Mouse (Mus musculus) kidney, postnatal 0 days (tissue): Measurements from ENCODE around the gene Ccdc162. TPM values are rescaled to one million over a fixed set of nuclear protein-coding genes. Genes with fewer than 3 reads are reported as not detected.

Source experiments
- ATAC-seq: fragments of 200-750 bp; cut with Nextera tagmentation; replicated peaks from 2 replicates; pipeline ENCODE4 v1.8.0; 2017; ENCODE audit warnings: low read depth, moderate number of reproducible peaks, moderate TSS enrichment, moderate library complexity; ENCODE audit not compliant: low FRiP score
- DNase-seq: peaks from one replicate; pipeline ENCODE4 v3.0.0-alpha.2; 2016; ENCODE audit warnings: low spot score
- H3K27ac ChIP-seq: fragments of 300-500 bp; sonication (generic); 2 replicates; pipeline ENCODE4 v1.5.1; 2014; ENCODE audit warnings: mild to moderate bottlenecking
- H3K27me3 ChIP-seq: fragments of 300-500 bp; sonication (generic); 2 replicates; pipeline ENCODE4 v1.6.1; 2014; ENCODE audit warnings: low read length, mixed read lengths; ENCODE audit not compliant: insufficient read depth
- H3K36me3 ChIP-seq: fragments of 300-500 bp; sonication (generic); 2 replicates; pipeline ENCODE4 v1.6.1; 2014; ENCODE audit warnings: low read length, mixed read lengths; ENCODE audit not compliant: insufficient read depth
- H3K4me1 ChIP-seq: fragments of 300-500 bp; sonication (generic); replicated peaks from 2 replicates; pipeline ENCODE4 v1.6.1; 2014; ENCODE audit warnings: antibody characterized with exemption, low read length, mixed read lengths; ENCODE audit not compliant: insufficient read depth
- H3K4me2 ChIP-seq: fragments of 300-500 bp; sonication (generic); 2 replicates; pipeline ENCODE4 v1.6.1; 2014; ENCODE audit warnings: mild to moderate bottlenecking, low read length, moderate library complexity, mixed read lengths
- H3K4me3 ChIP-seq: fragments of 300-500 bp; sonication (generic); replicated peaks from 2 replicates; pipeline ENCODE4 v1.5.1; 2014; ENCODE audit warnings: low read depth, low read length
- H3K9ac ChIP-seq: fragments of 300-500 bp; sonication (generic); 2 replicates; pipeline ENCODE4 v1.6.1; 2014; ENCODE audit warnings: low read depth, low read length
- H3K9me3 ChIP-seq: fragments of 300-500 bp; sonication (generic); replicated peaks from 2 replicates; pipeline ENCODE4 v1.6.1; 2016; ENCODE audit warnings: low read length, inconsistent platforms, mixed read lengths
- CTCF ChIP-seq: IDR thresholded peaks from 2 replicates; pipeline ENCODE4 v1.5.1; 2016; ENCODE audit warnings: antibody characterized with exemption, low read depth, mild to moderate bottlenecking, moderate library complexity
- WGBS: fragments of 180-500 bp; shearing (Covaris S2); extraction: QIAGEN DNeasy Blood & Tissue Kit; methylation state at CpG from one replicate; pipeline ENCODE4 v1.1.7; 2014; 5-methylcytosine and 5-hydroxymethylcytosine counted together
- polyA plus RNA-seq: library from polyadenylated mRNA; unstranded; fragments of >200 nt; fragmentation: Nextera tagmentation; extraction: Ambion mirVana; gene quantifications from 2 replicates; pipeline ENCODE4 v1.2.1, GENCODE M21; 2015

Ccdc162 gene
- polyA plus RNA-seq, 1 experiment from 2014 or later = 1.0 TPM

DNA sequence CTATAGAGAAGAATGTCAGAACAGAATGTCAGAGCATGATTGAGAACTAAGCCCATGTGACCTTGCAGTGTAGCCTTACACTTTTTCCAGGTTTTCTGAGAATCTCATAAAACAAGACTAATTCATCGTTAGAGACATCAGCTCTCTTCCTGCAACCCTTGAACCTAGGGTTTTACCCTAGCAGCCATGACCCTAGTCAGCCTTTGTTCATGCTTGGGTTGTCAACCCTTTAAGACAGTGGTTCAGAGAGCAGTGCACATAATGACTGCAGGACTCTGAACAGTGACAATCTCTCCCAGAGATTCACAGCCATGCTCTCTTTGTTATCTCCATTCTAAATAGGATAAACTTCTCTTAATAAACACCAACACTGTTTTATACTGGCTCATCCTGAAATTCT, 137.9 kb downstream of the Ccdc162 start:
- Histone ChIP-seq H3K9me3 (no peaks in the 10 kb centered on the region), H3K36me3 (no peaks in the 10 kb centered on the region), H3K4me1 (no peaks in the 10 kb centered on the region), H3K9ac (no peak overlapping the region), H3K4me2 (no peak overlapping the region), H3K27ac (no peak overlapping the region), H3K4me3 (no peak overlapping the region), H3K27me3 (no peaks in the 10 kb centered on the region)
- DNase-seq (no peak), ATAC-seq (no peak)
- no peak for TF ChIP-seq CTCF
- WGBS = 16% methylated on average over 1 of the region's 1 CpGs

- DNase-seq (no peak), ATAC-seq (no peak)
- H3K4me1 ChIP-seq = no peaks in the 10 kb centered on the region; the same call in 1 of the 2 replicates
- 57% methylated on average over 7 of the region's 7 CpGs for WGBS
- H3K4me2 ChIP-seq = no peak overlapping the region
- no peak overlapping the region for H3K27ac ChIP-seq
- no peak overlapping the region for H3K4me3 ChIP-seq
- H3K9ac ChIP-seq = no peak overlapping the region
- no peaks in the 10 kb centered on the region for H3K9me3 ChIP-seq
- no peak for TF ChIP-seq CTCF
- no peaks in the 10 kb centered on the region for H3K36me3 ChIP-seq
- H3K27me3 ChIP-seq = no peaks in the 10 kb centered on the region
These were observed 140.1 kb downstream of the Ccdc162 start for GRCm38 (mm10) chr10:41576328-41576833.

GRCm38 (mm10) chr10:41575451-41576327, 140.7 kb downstream of the Ccdc162 start:
- H3K27ac ChIP-seq = no peak overlapping the region
- TF ChIP-seq CTCF = no peak
- 47% methylated on average over 8 of the region's 8 CpGs for WGBS
- H3K4me2 ChIP-seq = no peak overlapping the region
- H3K36me3 ChIP-seq = no peaks in the 10 kb centered on the region
- H3K9ac ChIP-seq = no peak overlapping the region
- DNase-seq (no peak), ATAC-seq (peak; percentile 73; the same call in 1 of the 2 replicates)
- no peaks in the 10 kb centered on the region; the same call in 1 of the 2 replicates for H3K4me1 ChIP-seq
- no peaks in the 10 kb centered on the region for H3K9me3 ChIP-seq
- no peaks in the 10 kb centered on the region for H3K27me3 ChIP-seq
- H3K4me3 ChIP-seq = no peak overlapping the region

DNA sequence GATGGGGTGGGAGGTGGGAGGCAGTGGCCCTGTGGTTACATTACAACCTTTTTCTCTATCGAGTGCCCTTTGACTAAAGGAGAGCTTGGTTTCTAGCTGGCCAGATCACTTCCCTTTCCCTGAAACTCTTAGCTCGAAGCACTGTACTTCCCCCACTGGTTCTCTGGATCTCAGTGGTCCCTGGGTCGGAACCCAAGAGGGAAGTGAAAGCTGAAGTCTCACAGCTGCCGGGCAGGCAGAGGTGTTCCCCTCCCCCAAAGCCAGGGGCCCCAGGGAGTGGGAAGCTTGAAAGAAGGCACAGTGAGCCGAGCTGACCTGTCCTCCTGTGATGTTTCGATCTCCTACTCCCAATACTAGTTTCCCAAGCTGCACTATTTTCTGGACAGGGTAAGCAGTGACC, 143.2 kb downstream of the Ccdc162 start:
- ATAC-seq = no peak
- no peak overlapping the region for H3K27ac ChIP-seq
- 9% methylated on average over 6 of the region's 6 CpGs for WGBS
- H3K4me2 ChIP-seq = no peak overlapping the region
- no peaks in the 10 kb centered on the region for H3K27me3 ChIP-seq
- H3K4me1 ChIP-seq = no peaks in the 10 kb centered on the region; the same call in 1 of the 2 replicates
- H3K9me3 ChIP-seq = no peaks in the 10 kb centered on the region
- DNase-seq = peak; percentile 39
- H3K36me3 ChIP-seq = no peaks in the 10 kb centered on the region
- H3K4me3 ChIP-seq = no peak overlapping the region
- no peak for TF ChIP-seq CTCF
- no peak overlapping the region for H3K9ac ChIP-seq

- no peak overlapping the region for H3K4me3 ChIP-seq
- no peaks in the 10 kb centered on the region for H3K36me3 ChIP-seq
- H3K27me3 ChIP-seq = no peaks in the 10 kb centered on the region
- H3K4me1 ChIP-seq = no peaks in the 10 kb centered on the region; the same call in 1 of the 2 replicates
- no peak overlapping the region for H3K4me2 ChIP-seq
- H3K27ac ChIP-seq = no peak overlapping the region
- H3K9me3 ChIP-seq = no peaks in the 10 kb centered on the region
- H3K9ac ChIP-seq = no peak overlapping the region
- WGBS = 82% methylated on average over 4 of the region's 4 CpGs
- DNase-seq (no peak), ATAC-seq (no peak)
- TF ChIP-seq CTCF = no peak
These were observed 144.2 kb downstream of the Ccdc162 start for GRCm38 (mm10) chr10:41572274-41572673.

GRCm38 (mm10) chr10:41571065-41571464, 145.4 kb downstream of the Ccdc162 start:
- H3K36me3 ChIP-seq = no peaks in the 10 kb centered on the region
- H3K4me3 ChIP-seq = no peak overlapping the region
- no peaks in the 10 kb centered on the region for H3K9me3 ChIP-seq
- no peaks in the 10 kb centered on the region; the same call in 1 of the 2 replicates for H3K4me1 ChIP-seq
- no peak for TF ChIP-seq CTCF
- 79% methylated on average over 4 of the region's 4 CpGs for WGBS
- DNase-seq = no peak
- H3K4me2 ChIP-seq = no peak overlapping the region
- no peak overlapping the region for H3K9ac ChIP-seq
- no peak for ATAC-seq
- H3K27me3 ChIP-seq = no peaks in the 10 kb centered on the region
- H3K27ac ChIP-seq = no peak overlapping the region
